Mouse (Mus musculus): Measurements from ENCODE around the gene Fancc.

GRCm38 (mm10) chr13:63304799-63305159, 192.3 kb downstream of the Fancc start:
- TF ChIP-seq CTCF (IDR thresholded peaks at IDR 0.05; ENCODE audit: borderline replicate concordance, control insufficient read depth, extremely low read depth, insufficient read depth, low read length, poor library complexity) (no peak), POLR2A (IDR thresholded peaks at IDR 0.05; ENCODE audit: control insufficient read depth, extremely low read depth, insufficient read depth, low read length, poor library complexity) (no peak)
